Mouse (Mus musculus): ENCODE measurements around the gene Scn10a. TPM values are rescaled to one million over a fixed set of nuclear protein-coding genes. Genes with fewer than 3 reads are reported as not detected.

Scn10a gene
- total RNA-seq (2021) = under 1 TPM; 0.14 to 0.17 TPM

- intact Hi-C loops (cut with DNase I) = no loop called here
- no peak for DNase-seq (ENCODE audit: extremely low spot score in 1 of 2, low spot score in 2 of 2)
These were observed at the start of gene Scn10a for GRCm38 (mm10) chr9:119719222-119719621. Gene Scn10a (minus strand): TSS chr9:119719322.

DNA sequence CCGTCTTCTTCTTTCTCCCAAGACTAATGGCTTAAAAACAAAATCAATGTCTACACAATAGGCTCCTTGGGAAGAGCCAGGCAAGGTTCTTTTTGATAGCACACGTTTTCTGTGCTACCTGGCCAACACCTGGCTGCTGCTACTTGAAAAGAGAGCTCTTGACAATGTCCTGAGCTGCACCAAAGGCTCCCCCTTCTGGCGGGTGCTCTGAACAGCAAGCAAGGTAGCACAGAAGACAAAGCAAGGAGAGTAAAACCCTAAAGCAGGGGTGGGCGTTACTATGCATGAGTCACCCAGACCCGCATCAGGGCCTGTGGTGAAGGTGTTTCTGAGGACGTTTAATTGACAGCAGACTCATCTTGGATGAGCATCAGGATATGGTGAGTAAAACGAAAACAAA lies 49.5 kb upstream of the Scn10a start:
- intact Hi-C loops (cut with DNase I) = no loop called here
- DNase-seq (ENCODE audit: extremely low spot score in 1 of 2, low spot score in 2 of 2) = peak in 1 of 2 experiments; percentile 27

DNA sequence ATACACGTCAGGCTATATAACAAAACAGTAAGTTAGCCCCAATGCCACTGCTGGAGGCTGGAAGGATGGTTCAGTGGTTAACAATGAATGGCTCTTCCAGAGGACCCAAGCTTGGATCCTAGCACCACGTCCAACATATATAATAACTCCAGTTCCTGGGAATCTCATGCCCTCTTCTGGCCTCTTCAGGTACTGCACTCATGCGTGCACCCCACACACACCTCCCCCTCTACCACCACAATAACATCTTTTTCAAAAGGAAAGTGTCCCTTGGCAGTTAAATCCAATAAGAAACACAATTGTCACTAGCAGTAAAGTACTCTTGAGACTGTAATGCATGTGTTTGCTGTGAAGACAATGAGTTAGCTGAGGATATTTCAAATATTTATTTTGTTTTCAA lies 41.1 kb upstream of the Scn10a start:
- DNase-seq (ENCODE audit: extremely low spot score in 1 of 2, low spot score in 2 of 2) = no peak
- intact Hi-C loops (cut with DNase I) = no loop called here

- intact Hi-C loops (cut with DNase I) = no loop called here
- no peak for DNase-seq (ENCODE audit: extremely low spot score in 1 of 2, low spot score in 2 of 2)
These were observed 40.3 kb upstream of the Scn10a start for GRCm38 (mm10) chr9:119759457-119759856.

DNA sequence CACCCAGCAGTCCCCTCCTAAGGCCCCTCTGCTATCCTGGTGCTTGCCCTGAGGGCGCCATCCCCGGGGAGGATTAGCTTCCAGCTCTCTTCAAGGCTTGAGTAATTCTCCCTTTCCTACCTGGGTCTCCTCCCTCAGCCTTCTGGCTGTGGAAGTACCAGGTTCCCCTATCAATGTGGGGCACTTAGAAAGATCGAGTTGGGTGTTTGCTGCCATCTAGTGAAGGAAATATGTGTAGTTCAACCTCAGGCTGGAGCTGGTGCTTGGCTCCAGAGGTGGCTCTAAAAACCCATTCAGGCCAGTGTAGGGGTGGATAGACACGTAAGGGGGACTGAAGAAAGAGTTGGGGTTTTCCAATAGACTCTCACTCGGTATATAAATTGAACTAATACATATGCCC lies 32.4 kb upstream of the Scn10a start:
- intact Hi-C loops (cut with DNase I) = loop anchor here (5.0 kb wide), 2 partner anchors 104 to 289 kb away; no protein-coding TSS in a partner anchor
- DNase-seq (ENCODE audit: extremely low spot score in 1 of 2, low spot score in 2 of 2) = peak in 1 of 2 experiments; percentile 23

DNA sequence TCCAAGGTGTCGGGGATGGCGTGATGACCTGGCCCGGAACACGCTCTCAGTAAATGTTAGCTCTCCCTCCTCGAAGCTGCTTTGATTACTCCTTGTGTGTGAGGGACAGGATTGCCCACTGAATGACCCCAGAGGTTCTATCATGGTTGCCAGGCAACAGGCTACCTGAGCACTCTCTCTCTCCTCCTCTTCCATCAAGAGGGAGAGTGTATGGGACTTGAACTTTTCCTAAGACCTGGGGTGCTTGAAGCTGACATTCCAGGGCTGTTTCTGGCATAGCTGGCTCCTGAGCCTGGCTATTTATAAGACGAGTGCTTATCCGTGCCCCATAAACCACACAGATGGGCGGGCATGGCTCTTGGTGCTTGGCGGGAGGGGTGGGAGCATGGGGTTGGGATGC lies 30.0 kb upstream of the Scn10a start:
- no peak for DNase-seq (ENCODE audit: extremely low spot score in 1 of 2, low spot score in 2 of 2)
- intact Hi-C loops (cut with DNase I) = no loop called here

DNA sequence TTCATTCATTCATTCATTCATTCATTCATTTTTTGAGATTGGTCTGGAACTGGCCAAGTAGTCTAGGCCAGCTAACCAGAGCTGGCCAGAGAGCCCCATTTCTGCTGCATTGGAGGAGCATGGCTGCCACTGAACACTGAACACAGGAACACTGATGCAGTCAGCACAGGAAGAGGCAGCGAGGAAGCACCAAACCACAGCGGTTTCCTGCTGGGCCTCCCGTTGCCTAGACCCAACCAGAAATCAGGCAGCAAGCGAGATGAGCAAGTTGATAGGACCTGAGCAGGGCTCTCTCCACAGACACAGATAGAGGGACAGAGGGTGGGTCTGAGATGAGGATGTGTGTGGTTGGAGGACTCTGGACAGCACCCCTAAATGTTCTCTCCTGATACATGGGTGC lies 24.8 kb upstream of the Scn10a start:
- intact Hi-C loops (cut with DNase I) = no loop called here

DNA sequence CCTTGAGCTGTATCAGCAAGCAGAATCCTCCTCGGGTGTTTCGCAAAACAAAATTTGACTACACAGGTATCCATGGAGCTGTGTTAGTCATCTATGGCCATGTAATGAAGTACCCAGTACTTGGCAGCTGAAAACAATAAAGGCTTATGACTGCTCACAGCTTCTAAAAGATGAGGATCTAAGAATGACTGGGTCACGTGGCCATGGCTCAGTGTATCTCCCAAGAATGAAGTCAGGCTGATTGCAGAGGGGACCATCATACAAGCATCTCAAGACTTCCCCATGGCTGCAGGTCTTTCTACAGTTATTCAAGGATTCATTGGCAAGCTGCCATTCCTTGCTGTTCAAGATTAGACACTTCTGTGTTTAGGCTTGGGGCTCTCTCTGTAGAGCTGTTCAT lies 24.2 kb upstream of the Scn10a start:
- intact Hi-C loops (cut with DNase I) = no loop called here
- DNase-seq (ENCODE audit: extremely low spot score in 1 of 2, low spot score in 2 of 2) = no peak

More for the DNA sequence above, 24.8 kb upstream of the Scn10a start:
- DNase-seq (ENCODE audit: extremely low spot score in 1 of 2, low spot score in 2 of 2) = no peak

DNA sequence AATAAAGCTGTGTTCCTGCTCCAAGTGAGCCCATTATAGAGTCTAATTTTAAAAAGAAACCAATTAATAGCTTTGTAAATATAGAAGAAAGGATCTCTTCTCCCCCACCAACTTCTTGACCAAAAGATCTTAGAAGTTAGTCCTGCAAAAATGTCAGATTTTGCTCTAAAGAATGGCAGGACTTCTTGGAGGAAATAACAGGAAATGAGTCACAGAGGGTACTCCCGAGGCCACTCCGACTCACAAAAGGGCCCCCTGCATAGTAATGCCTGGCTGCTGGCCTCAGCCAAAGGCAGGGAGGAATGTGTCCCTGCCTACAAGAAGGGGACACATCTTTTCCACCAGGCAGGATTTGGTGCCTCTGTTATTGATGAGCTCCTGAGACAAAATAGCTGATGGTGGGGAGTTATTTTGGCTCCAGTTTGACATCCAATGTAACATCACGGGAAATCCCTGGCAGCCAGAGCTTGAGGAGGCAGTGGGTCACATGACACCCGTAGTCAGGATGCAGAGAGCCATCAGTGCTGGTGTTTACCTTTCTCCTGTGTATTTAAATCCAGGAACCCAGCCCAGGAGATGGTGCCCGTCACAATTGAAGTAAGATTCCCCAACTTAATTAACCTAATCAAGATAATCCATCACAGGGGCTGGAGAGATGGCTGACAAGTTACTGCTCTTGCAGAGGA lies 22.1 kb upstream of the Scn10a start:
- intact Hi-C loops (cut with DNase I) = no loop called here
- DNase-seq (ENCODE audit: extremely low spot score in 1 of 2, low spot score in 2 of 2) = no peak

DNA sequence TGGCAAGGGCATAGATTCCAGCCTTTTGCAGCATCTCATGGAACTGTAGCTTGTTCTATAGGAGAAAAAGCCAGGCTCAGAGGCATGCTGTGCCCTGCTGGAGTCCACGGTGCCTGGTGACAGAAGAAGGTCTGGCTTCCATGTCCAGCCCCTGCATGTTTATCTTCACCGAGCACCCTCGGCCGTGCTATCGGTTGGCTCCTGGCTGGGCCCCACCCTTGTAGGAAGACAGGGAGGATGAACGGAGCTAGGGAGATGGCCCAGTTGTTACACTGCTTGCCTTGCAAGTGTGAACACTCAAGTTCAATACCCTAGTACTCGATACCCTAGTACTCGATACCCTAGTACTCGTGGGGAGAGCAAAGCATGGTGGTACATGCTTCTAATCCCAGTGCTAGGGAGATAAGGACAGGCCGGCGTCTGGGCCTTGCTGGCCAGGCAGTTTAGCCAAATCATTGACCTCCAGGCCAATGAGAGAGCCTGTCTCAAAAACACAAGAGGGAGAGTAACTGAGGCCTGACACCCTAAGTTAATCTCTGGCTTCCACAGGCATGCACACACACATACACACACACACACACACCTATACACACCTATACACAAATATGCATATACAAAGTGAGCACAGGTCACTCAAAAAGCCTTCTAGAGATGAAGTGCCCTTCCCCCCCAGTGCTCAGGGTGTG lies 9.4 kb upstream of the Scn10a start:
- DNase-seq (ENCODE audit: extremely low spot score in 1 of 2, low spot score in 2 of 2) = no peak
- intact Hi-C loops (cut with DNase I) = no loop called here

DNA sequence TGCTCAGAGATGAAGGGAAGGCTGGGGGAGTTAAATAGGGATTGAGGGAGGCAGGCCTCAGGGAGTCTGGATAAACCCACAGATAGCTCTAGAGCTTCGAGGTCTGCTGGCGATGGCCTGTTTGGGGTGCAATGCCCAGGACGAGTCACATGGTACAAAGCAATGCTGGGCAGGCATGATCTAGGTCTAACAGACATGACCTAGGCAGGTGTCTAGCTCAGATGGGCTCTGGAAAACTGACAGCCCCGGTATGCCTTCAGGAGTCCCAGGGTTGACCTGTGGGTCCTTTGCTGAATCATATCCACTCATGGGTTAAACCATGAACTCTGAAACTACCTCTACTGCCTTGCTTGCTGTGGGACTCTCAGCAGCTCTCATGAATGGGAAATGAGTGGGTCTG lies 7.9 kb upstream of the Scn10a start:
- no peak for DNase-seq (ENCODE audit: extremely low spot score in 1 of 2, low spot score in 2 of 2)
- intact Hi-C loops (cut with DNase I) = no loop called here

- intact Hi-C loops (cut with DNase I) = no loop called here
- DNase-seq (ENCODE audit: extremely low spot score in 1 of 2, low spot score in 2 of 2) = peak in 1 of 2 experiments; percentile 33
These were observed 6.3 kb upstream of the Scn10a start for GRCm38 (mm10) chr9:119725293-119725862.

DNA sequence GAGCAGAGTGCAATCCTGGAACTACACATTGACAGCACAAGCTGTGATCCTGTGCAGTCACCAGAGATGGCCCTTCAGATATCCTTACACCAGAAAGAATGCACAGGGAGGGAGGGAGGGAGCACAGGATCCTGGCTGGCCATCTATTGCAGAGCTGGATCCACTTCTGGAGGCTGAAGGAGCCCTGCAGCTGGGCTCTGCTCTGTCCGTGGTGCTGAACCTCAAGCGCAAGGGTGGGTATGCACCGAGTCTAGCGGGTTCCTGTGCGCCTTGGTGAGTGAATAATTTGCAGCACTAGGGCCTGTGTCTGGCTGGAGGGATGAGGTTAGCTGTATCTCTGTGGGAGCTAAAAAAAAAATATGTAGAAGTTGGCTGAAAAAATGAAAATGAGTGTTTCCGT lies 12.4 kb downstream of the Scn10a start:
- intact Hi-C loops (cut with DNase I) = no loop called here
- DNase-seq (ENCODE audit: extremely low spot score in 1 of 2, low spot score in 2 of 2) = peak in 1 of 2 experiments; percentile 64

- no peak for DNase-seq (ENCODE audit: extremely low spot score in 1 of 2, low spot score in 2 of 2)
- intact Hi-C loops (cut with DNase I) = no loop called here
These were observed 27.6 kb downstream of the Scn10a start for GRCm38 (mm10) chr9:119691505-119691904.

- no peak for DNase-seq (ENCODE audit: extremely low spot score in 1 of 2, low spot score in 2 of 2)
- intact Hi-C loops (cut with DNase I) = no loop called here
These were observed 28.1 kb downstream of the Scn10a start for GRCm38 (mm10) chr9:119691001-119691400.

- intact Hi-C loops (cut with DNase I) = no loop called here
- no peak for DNase-seq (ENCODE audit: extremely low spot score in 1 of 2, low spot score in 2 of 2)
These were observed 31.2 kb downstream of the Scn10a start for GRCm38 (mm10) chr9:119687893-119688292.

DNA sequence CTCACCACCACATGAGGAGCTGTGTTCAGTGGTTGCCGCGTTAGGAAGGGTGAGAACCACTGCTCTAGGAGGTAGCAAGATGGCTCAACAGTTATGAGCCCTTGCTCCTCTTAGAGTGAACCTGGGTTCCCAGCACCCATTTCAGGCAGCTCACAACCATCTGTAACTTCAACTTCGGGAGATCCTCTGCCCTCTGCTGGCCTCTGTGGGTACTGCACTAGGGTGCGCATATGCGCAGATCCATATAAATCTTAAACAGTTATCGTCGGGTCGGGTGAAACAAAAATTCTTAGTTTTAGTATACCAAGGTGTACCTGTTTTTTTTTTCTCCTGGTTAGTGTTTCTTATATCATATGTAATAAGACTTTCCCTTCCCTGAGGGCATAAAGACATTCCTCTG lies 32.9 kb downstream of the Scn10a start:
- DNase-seq (ENCODE audit: extremely low spot score in 1 of 2, low spot score in 2 of 2) = no peak

GRCm38 (mm10) chr9:119680896-119681295 lies 38.2 kb downstream of the Scn10a start:
- DNase-seq (ENCODE audit: extremely low spot score in 1 of 2, low spot score in 2 of 2) = no peak
- intact Hi-C loops (cut with DNase I) = no loop called here

More for the DNA sequence above, 32.9 kb downstream of the Scn10a start:
- intact Hi-C loops (cut with DNase I) = no loop called here

GRCm38 (mm10) chr9:119664109-119664508 lies 55.0 kb downstream of the Scn10a start:
- intact Hi-C loops (cut with DNase I) = no loop called here
- DNase-seq (ENCODE audit: extremely low spot score in 1 of 2, low spot score in 2 of 2) = no peak

DNA sequence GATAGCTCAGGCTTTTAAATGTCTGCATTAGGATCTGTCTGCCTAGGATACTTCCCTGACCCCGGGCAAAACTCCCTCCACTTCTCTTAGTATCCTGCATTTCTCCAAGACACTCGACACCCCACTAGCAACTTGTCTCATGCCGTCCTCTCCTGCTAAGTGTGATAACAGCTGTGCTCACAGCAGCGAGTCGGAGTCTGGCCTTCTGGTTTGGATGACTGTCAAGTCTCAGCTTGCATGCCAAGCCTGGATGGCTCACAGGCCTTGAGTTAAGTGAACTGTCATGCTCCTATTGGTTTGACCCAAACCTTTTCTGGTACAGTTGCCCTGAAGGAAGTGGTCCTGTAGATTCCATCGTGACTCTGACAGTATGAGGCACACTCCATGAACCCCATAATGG lies 63.0 kb downstream of the Scn10a start:
- DNase-seq (ENCODE audit: extremely low spot score in 1 of 2, low spot score in 2 of 2) = no peak
- intact Hi-C loops (cut with DNase I) = no loop called here

Data from left cerebral cortex, postnatal 10 days (tissue).